Comparison of ENCODE assay signal across 8 mouse cellular contexts in the genomic region with DNA sequence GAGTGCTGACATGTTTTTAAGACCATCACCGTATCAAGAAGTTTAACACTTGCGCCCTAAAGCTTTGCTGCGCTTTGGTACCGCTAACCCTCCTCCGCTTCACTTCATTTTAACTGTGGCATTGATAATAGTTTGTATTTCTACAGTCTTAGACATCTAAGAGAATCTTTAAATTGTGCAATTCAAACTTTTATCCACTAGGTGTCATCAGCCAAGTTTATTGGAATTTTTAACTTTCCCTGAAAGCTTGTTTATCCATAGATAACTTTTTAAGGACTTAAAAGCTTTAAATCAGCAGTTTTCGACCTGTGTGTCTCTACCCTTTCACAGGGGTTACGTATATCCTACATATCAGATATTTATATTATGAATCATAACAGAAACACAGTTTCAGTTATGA. TPM values are rescaled to one million over a fixed set of nuclear protein-coding genes. Genes with fewer than 3 reads are reported as not detected.
DNase-seq lines count a peak whose midpoint lies in the region; ATAC-seq and TF ChIP-seq lines count a peak whose summit lies in the region.

No protein-coding gene starts in this region.

- peak; percentile 73 for DNase-seq in kidney, postnatal 0 days (ENCODE audit: low spot score)
- no peak for DNase-seq in kidney, postnatal 25 days
- DNase-seq in R1 (ENCODE audit: low read depth, low spot score): peak; percentile 50
- DNase-seq in naive thymus-derived CD4-positive, alpha-beta T cell, adult 2 months (ENCODE audit: low read depth): peak; percentile 58
- no peak for DNase-seq in layer of hippocampus, adult 8-10 months (ENCODE audit: low spot score in 2 of 2)
- DNase-seq in layer of hippocampus, adult 9-10 months (ENCODE audit: low spot score): no peak
- DNase-seq in kidney, postnatal 10 days: no peak

- ATAC-seq in kidney, postnatal 0 days (replicated peaks; ENCODE audit: low FRiP score, low read depth): no peak
- no peak for ATAC-seq in hindbrain, embryonic 13.5 days (ENCODE audit: low FRiP score)

- peak; percentile 72 for TF ChIP-seq CTCF in kidney, postnatal 0 days (IDR thresholded peaks at IDR 0.05; ENCODE audit: low read depth)

- no peaks in the 10 kb centered on the region for H3K9me3 ChIP-seq in kidney, postnatal 0 days (replicated peaks; ENCODE audit: low read length)
- no peaks in the 10 kb centered on the region for H3K9me3 ChIP-seq in hindbrain, embryonic 13.5 days

- H3K4me1 ChIP-seq in kidney, postnatal 0 days (replicated peaks; ENCODE audit: insufficient read depth, low read length): peaks cover 9% of the 10 kb centered on the region
- H3K4me1 ChIP-seq in hindbrain, embryonic 13.5 days (replicated peaks): peaks cover 18% of the 10 kb centered on the region

- no peaks in the 10 kb centered on the region for H3K27me3 ChIP-seq in kidney, postnatal 0 days (ENCODE audit: insufficient read depth, low read length)
- no peaks in the 10 kb centered on the region for H3K27me3 ChIP-seq in hindbrain, embryonic 13.5 days

- whole genome bisulfite sequencing in kidney, postnatal 0 days: 59% methylated on average over 7 of the region's 7 CpGs
- WGBS in hindbrain, embryonic 13.5 days: 70% methylated on average over 7 of the region's 7 CpGs

- H3K27ac ChIP-seq in kidney, postnatal 0 days: no peak overlapping the region
- H3K27ac ChIP-seq in hindbrain, embryonic 13.5 days: no peak overlapping the region

- no peaks in the 10 kb centered on the region for H3K36me3 ChIP-seq in kidney, postnatal 0 days (ENCODE audit: insufficient read depth, low read length)
- H3K36me3 ChIP-seq in hindbrain, embryonic 13.5 days: peaks cover 14% of the 10 kb centered on the region

- no peak overlapping the region for H3K4me2 ChIP-seq in kidney, postnatal 0 days (ENCODE audit: low read length)
- H3K4me2 ChIP-seq in hindbrain, embryonic 13.5 days: peak overlapping the region; percentile 93

- H3K9ac ChIP-seq in kidney, postnatal 0 days (ENCODE audit: low read depth, low read length): no peak overlapping the region
- H3K9ac ChIP-seq in hindbrain, embryonic 13.5 days: no peak overlapping the region

- H3K4me3 ChIP-seq in kidney, postnatal 0 days (replicated peaks; ENCODE audit: low read depth, low read length): no peak overlapping the region
- H3K4me3 ChIP-seq in hindbrain, embryonic 13.5 days: 0 out of 2 replicates have a peak overlapping the region, but pooled peaks have one; percentile 4

RNA-seq across cellular contexts. Expression of gene Ercc8, which starts 1.4 kb away (rescaled TPM):
- 11.6 and 11.7 TPM in 2 replicates for polyA plus RNA-seq in kidney, postnatal 0 days (2015; fragmentation: Nextera tagmentation; extraction: Ambion mirVana)
- polyA plus RNA-seq in hindbrain, embryonic 13.5 days (2015; fragmentation: Nextera tagmentation; extraction: Ambion mirVana): 24.8 and 26.7 TPM in 2 replicates
- 10 to 100 TPM; 15.3 to 19.8 (median 16.2) TPM for total RNA-seq in layer of hippocampus, adult 8-10 months (2022)

RNA-seq across cellular contexts. Expression of gene Ndufaf2, which starts 1.5 kb away (rescaled TPM):
- 79.3 and 87.4 TPM in 2 replicates for polyA plus RNA-seq in kidney, postnatal 0 days (2015; fragmentation: Nextera tagmentation; extraction: Ambion mirVana)
- polyA plus RNA-seq in hindbrain, embryonic 13.5 days (2015; fragmentation: Nextera tagmentation; extraction: Ambion mirVana): 77.6 and 88.2 TPM in 2 replicates
- total RNA-seq in layer of hippocampus, adult 8-10 months (2022): 10 to 100 TPM; 16.1 to 21.8 (median 19.8) TPM

RNA-seq across cellular contexts. Expression of gene Elovl7, which starts 54.2 kb away (rescaled TPM):
- polyA plus RNA-seq in kidney, postnatal 0 days (2015; fragmentation: Nextera tagmentation; extraction: Ambion mirVana): 34.5 and 37.2 TPM in 2 replicates
- 1.9 and 2.4 TPM in 2 replicates for polyA plus RNA-seq in hindbrain, embryonic 13.5 days (2015; fragmentation: Nextera tagmentation; extraction: Ambion mirVana)
- 1 to 10 TPM; 7.2 to 7.8 (median 7.4) TPM for total RNA-seq in layer of hippocampus, adult 8-10 months (2022)

Comparison
In these comparisons a context has a peak if more than half of its experiments do, and no peak if none do; other contexts are left out.
1. DNase-seq: peak in kidney, postnatal 0 days (single experiment), R1 (single experiment) and naive thymus-derived CD4-positive, alpha-beta T cell, adult 2 months (single experiment); none in kidney, postnatal 25 days (0 of 2), layer of hippocampus, adult 8-10 months (0 of 2), layer of hippocampus, adult 9-10 months (single experiment) and kidney, postnatal 10 days (single experiment).
2. RNA of gene Elovl7, which starts 54.2 kb away (polyA plus RNA-seq): 34.5 to 37.2 TPM in kidney, postnatal 0 days; 1.9 to 2.4 TPM in hindbrain, embryonic 13.5 days; every median in the first group is over 10 times any median in the second.